Mouse (Mus musculus) stomach, postnatal 0 days (tissue): ENCODE data around the gene Ralgapa2. TPM values are rescaled to one million over a fixed set of nuclear protein-coding genes. Genes with fewer than 3 reads are reported as not detected.

ENCODE experiments used
- ATAC-seq: fragments of 200-750 bp; cut with Nextera tagmentation; 2 replicates; pipeline ENCODE4 v1.8.0; 2017; ENCODE audit not compliant: low FRiP score, low TSS enrichment
- DNase-seq: peaks from one replicate; pipeline ENCODE4 v3.0.0-alpha.2; 2016; ENCODE audit warnings: low spot score
- H3K27ac ChIP-seq: fragments of 300-500 bp; sonication (generic); replicated peaks from 2 replicates; pipeline ENCODE4 v1.5.1; 2014; ENCODE audit warnings: mild to moderate bottlenecking, control low read depth
- H3K27me3 ChIP-seq: fragments of 300-500 bp; sonication (generic); 2 replicates; pipeline ENCODE4 v1.6.1; 2014; ENCODE audit warnings: low read length; ENCODE audit not compliant: control insufficient read depth, insufficient read depth
- H3K36me3 ChIP-seq: fragments of 300-500 bp; sonication (generic); 2 replicates; pipeline ENCODE4 v1.6.1; 2014; ENCODE audit warnings: low read length, mixed read lengths; ENCODE audit not compliant: control insufficient read depth, insufficient read depth
- H3K4me1 ChIP-seq: fragments of 300-500 bp; sonication (generic); replicated peaks from 2 replicates; pipeline ENCODE4 v1.6.1; 2014; ENCODE audit warnings: antibody characterized with exemption; ENCODE audit not compliant: control insufficient read depth, insufficient read depth
- H3K4me2 ChIP-seq: fragments of 300-500 bp; sonication (generic); replicated peaks from 2 replicates; pipeline ENCODE4 v1.6.1; 2014; ENCODE audit warnings: low read depth, mild to moderate bottlenecking, control low read depth, moderate library complexity
- H3K4me3 ChIP-seq: fragments of 300-500 bp; sonication (generic); 2 replicates; pipeline ENCODE4 v1.5.1; 2014; ENCODE audit warnings: low read depth, low read length, control low read depth
- H3K9ac ChIP-seq: fragments of 300-500 bp; sonication (generic); 2 replicates; pipeline ENCODE4 v1.6.1; 2014; ENCODE audit warnings: mild to moderate bottlenecking, low read length, control low read depth, mixed read lengths
- H3K9me3 ChIP-seq: fragments of 300-500 bp; sonication (generic); 2 replicates; pipeline ENCODE4 v1.6.1; 2016; ENCODE audit warnings: low read length; ENCODE audit not compliant: control insufficient read depth
- CTCF ChIP-seq: IDR thresholded peaks from 2 replicates; pipeline ENCODE4 v1.5.1; 2016; ENCODE audit warnings: antibody characterized with exemption, low read depth, mild to moderate bottlenecking, moderate library complexity
- EP300 ChIP-seq: optimal IDR thresholded peaks from 2 replicates; pipeline ENCODE3; 2016; ENCODE audit warnings: antibody characterized with exemption
- WGBS: fragments of 180-500 bp; shearing (Covaris S2); extraction: QIAGEN DNeasy Blood & Tissue Kit; methylation state at CpG from one replicate; pipeline ENCODE4 v1.1.7; 2014; 5-methylcytosine and 5-hydroxymethylcytosine counted together
- polyA plus RNA-seq: library from polyadenylated mRNA; unstranded; fragments of >200 nt; fragmentation: Nextera tagmentation; extraction: Ambion mirVana; gene quantifications from 2 replicates; pipeline ENCODE4 v1.2.1, GENCODE M21; 2015

The Ralgapa2 gene
- polyA plus RNA-seq, 1 experiment from 2014 or later, result 3.1 TPM

DNA sequence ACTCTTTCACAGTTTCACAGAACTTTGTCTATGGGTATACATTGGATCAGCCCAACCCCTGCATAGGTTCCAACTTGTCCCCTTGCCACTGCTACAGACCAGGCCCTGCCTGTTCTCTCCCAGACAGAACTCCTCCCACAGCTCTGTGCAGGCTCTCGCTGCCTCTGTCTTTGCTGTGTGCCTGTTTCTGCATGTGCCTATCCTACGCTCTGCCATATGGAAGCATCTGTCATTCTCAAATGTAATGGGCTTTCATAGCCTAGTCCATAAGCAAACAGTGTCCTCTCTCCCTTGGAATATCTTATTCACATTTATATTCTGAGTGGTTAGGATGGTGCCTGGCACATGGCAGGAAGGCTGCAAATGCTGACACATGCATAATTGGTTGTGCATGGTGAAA lies 202.7 kb downstream of the Ralgapa2 start:
- no peak overlapping the region for H3K4me2 ChIP-seq
- DNase-seq, result no peak
- no peak overlapping the region for H3K4me3 ChIP-seq
- H3K27ac ChIP-seq, result no peak overlapping the region
- ATAC-seq, result no peak
- WGBS, result 77% methylated on average over 2 of the region's 2 CpGs
- H3K9me3 ChIP-seq, result no peaks in the 10 kb centered on the region
- no peak overlapping the region for H3K9ac ChIP-seq
- no peaks in the 10 kb centered on the region for H3K4me1 ChIP-seq
- H3K27me3 ChIP-seq, result no peaks in the 10 kb centered on the region
- H3K36me3 ChIP-seq, result no peaks in the 10 kb centered on the region
- TF ChIP-seq EP300, result no peak
- TF ChIP-seq CTCF, result no peak

DNA sequence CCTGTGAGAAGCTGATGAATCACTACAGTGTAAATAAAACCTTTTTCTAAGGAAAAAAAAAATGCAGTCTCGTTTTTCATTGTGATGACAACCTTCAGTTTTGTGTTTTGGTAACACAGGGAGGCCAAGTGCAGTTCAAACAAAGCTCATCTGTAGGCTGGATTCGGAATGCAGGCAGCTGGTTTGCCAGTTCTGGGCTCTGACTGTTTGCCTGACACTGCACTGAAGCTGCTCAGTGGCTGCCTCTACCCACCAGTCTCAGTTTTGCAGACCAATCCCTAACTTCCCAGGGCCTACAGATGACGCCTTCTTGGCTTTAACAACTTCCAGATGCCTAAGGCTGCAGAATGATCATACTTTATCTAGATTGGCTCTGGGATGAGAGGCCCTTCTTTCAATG lies 205.1 kb downstream of the Ralgapa2 start:
- TF ChIP-seq EP300 (no peak), CTCF (no peak)
- H3K27ac ChIP-seq, result 0 out of 2 replicates have a peak overlapping the region, but pooled peaks have one; percentile 35
- ATAC-seq (peak; percentile 89), DNase-seq (peak; percentile 36)
- no peaks in the 10 kb centered on the region for H3K27me3 ChIP-seq
- no peak overlapping the region for H3K9ac ChIP-seq
- no peaks in the 10 kb centered on the region for H3K9me3 ChIP-seq
- H3K4me1 ChIP-seq, result no peaks in the 10 kb centered on the region
- no peaks in the 10 kb centered on the region for H3K36me3 ChIP-seq
- no peak overlapping the region for H3K4me3 ChIP-seq
- no peak overlapping the region for H3K4me2 ChIP-seq
- WGBS, result 14% methylated on average over 3 of the region's 3 CpGs

DNA sequence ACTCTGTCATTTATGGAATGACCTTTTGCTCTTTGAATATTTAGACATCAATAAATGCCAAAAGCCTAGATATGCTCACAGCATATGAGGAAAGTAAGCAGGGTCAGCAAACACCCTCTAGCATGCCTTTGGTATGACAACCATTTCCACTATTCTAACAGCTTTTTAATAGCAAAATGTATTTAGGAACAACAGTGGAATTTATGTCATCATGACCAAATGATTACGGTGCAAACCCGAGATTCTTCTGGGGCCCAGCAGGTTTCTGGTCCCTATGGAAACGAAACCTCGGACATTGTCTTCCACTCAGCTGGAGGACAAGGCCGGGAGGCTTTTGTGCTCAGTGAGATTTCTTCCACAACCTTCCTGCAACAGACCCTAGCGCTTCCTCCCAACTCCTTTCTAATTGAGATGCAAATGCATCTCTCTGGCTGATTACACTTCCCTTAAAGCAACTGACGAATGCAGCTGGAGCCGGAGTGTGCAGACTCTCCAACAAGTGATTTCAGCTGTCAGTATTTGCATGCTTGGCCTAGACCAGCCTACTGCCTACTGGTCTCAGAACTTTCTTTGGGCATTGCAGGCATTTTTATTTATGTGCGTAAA lies 209.9 kb downstream of the Ralgapa2 start:
- Histone ChIP-seq H3K4me1 (no peaks in the 10 kb centered on the region), H3K27ac (no peak overlapping the region), H3K9me3 (no peaks in the 10 kb centered on the region), H3K27me3 (no peaks in the 10 kb centered on the region), H3K36me3 (no peaks in the 10 kb centered on the region), H3K4me3 (no peak overlapping the region), H3K4me2 (no peak overlapping the region), H3K9ac (no peak overlapping the region)
- TF ChIP-seq EP300, result no peak
- no peak for TF ChIP-seq CTCF
- WGBS, result 63% methylated on average over 9 of the region's 9 CpGs
- ATAC-seq (no peak), DNase-seq (no peak)

DNA sequence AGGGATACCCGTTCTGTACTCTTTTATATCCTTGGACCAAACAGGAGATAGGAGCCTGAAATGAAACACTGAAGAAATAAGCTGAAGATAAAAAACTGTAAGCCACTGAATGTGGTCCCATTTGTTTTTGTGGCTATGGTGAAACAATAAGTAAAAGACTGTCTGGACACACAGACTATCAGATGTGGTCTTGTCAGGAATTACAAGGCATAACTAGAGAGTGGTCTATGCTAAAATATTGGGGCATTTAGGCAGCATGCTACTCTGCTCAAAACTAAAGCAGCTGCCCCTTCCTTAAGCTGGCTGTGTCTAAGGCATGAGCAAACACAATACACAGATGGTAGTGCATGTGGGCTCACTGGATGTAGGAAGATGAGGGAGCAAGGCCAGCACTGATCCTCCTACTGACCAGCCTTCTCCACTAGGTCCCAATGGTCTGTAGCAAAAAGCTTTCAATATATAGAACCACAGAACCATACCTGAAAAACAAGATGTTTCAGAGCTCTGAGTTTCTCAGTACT lies 211.6 kb downstream of the Ralgapa2 start:
- no peak overlapping the region for H3K9ac ChIP-seq
- 94% methylated on average over 1 of the region's 1 CpGs for WGBS

DNA sequence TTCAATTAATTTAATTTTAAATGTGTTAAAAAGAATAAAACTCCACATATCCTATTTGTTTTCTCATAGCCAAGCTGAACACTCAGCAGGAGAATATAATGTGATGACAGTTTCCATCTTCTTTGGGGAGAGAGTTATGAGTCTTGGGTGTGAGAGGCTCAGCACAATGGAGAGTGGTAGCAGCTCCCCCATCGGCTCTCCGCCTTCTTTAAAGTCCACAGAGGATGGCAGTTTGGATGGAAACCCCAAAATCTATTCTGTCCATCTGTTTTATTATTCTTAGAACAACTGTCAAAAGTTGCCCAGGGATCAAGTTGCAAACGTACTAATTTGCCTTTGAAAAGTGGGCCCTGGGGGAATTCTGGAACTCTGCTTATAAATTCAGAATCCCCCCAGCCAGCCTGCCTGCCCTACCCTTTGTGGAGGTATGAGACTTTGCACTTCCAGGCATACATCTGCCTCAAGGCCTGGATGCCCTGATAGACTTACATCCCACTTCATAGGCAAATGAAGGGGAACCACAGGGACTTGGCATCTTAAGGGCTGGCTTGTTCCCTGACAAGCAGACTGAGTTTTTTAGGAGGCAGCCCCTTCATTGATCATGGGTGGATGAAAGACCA lies 212.2 kb downstream of the Ralgapa2 start:
- Histone ChIP-seq H3K27me3 (no peaks in the 10 kb centered on the region), H3K27ac (no peak overlapping the region), H3K4me2 (no peak overlapping the region), H3K9me3 (no peaks in the 10 kb centered on the region), H3K36me3 (no peaks in the 10 kb centered on the region), H3K4me3 (no peak overlapping the region), H3K9ac (no peak overlapping the region), H3K4me1 (no peaks in the 10 kb centered on the region)
- no peak for DNase-seq
- TF ChIP-seq CTCF, result no peak
- TF ChIP-seq EP300, result no peak
- 78% methylated on average over 3 of the region's 3 CpGs for WGBS
- ATAC-seq, result no peak

More for the DNA sequence above, 211.6 kb downstream of the Ralgapa2 start:
- TF ChIP-seq EP300 (no peak), CTCF (no peak)
- no peaks in the 10 kb centered on the region for H3K4me1 ChIP-seq
- no peak for ATAC-seq
- H3K9me3 ChIP-seq, result no peaks in the 10 kb centered on the region
- H3K36me3 ChIP-seq, result no peaks in the 10 kb centered on the region
- H3K27ac ChIP-seq, result no peak overlapping the region
- no peak overlapping the region for H3K4me3 ChIP-seq
- no peaks in the 10 kb centered on the region for H3K27me3 ChIP-seq
- no peak overlapping the region for H3K4me2 ChIP-seq
- DNase-seq, result no peak

DNA sequence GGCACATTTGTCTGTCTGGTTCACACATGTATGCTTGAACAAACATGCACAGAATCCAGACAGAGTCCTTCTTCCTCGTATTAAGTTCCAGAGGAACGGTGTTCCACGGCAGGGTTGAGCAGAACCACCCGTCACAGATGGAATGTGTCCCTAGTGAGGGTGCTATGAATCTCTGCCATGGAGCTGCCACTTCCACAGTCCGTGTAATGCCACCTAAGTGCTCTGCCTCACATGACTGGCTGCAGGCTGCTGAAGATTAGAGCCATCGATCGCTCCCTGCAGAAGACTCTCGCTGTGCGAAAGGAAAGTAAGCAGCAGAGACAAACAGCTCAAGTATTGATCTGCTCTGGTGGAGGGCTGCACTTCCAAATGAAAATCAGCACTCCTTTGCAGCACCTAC lies 218.6 kb downstream of the Ralgapa2 start:
- no peak for TF ChIP-seq CTCF
- no peak for TF ChIP-seq EP300
- no peak for ATAC-seq
- Histone ChIP-seq H3K36me3 (no peaks in the 10 kb centered on the region), H3K4me1 (no peaks in the 10 kb centered on the region), H3K9ac (no peak overlapping the region), H3K27me3 (no peaks in the 10 kb centered on the region), H3K9me3 (no peaks in the 10 kb centered on the region), H3K4me2 (no peak overlapping the region), H3K27ac (no peak overlapping the region), H3K4me3 (no peak overlapping the region)
- no peak for DNase-seq
- 68% methylated on average over 9 of the region's 9 CpGs for WGBS
